Mouse (Mus musculus): Measurements from ENCODE around the gene Tmed2. TPM values are rescaled to one million over a fixed set of nuclear protein-coding genes. Genes with fewer than 3 reads are reported as not detected.
A peak's percentile ranks its signal among the peaks of the same experiment; 100 is the strongest.

Gene Tmed2
- polyA plus RNA-seq (2014; fragmentation: Nextera tagmentation; extraction: Ambion mirVana) = 530 and 550 TPM in 2 replicates

GRCm38 (mm10) chr5:124540383-124540786 is at the start of gene Tmed2:
TSS of gene Tmed2 (plus strand) at chr5:124540695.
- H3K4me3 ChIP-seq (ENCODE audit: low read depth, low read length) = peak within 1 kb of the TSS; percentile 95
- ATAC-seq (replicated peaks; ENCODE audit: low FRiP score, low TSS enrichment, low read depth) (peak; percentile 94), DNase-seq (ENCODE audit: low spot score) (peak; percentile 92)
- H3K27me3 ChIP-seq (replicated peaks; ENCODE audit: control insufficient read depth, insufficient read depth, low read length) = no peaks in the 10 kb centered on the region
- WGBS = under 1% methylated on average over 35 of the region's 35 CpGs
- H3K36me3 ChIP-seq (ENCODE audit: control insufficient read depth, insufficient read depth, low read length) = peaks cover 29% of the 10 kb centered on the region
- H3K9me3 ChIP-seq (ENCODE audit: control insufficient read depth, low read length) = no peaks in the 10 kb centered on the region
- H3K4me2 ChIP-seq (ENCODE audit: low read length) = peak within 1 kb of the TSS; percentile 73
- peak within 1 kb of the TSS; percentile 83 for H3K27ac ChIP-seq (ENCODE audit: low read depth)
- H3K4me1 ChIP-seq (replicated peaks; ENCODE audit: control insufficient read depth, insufficient read depth, low read length) = peaks cover 15% of the 10 kb centered on the region; the same call in 1 of the 2 replicates
- peak within 1 kb of the TSS; percentile 92 for H3K9ac ChIP-seq (ENCODE audit: low read length)

GRCm38 (mm10) chr5:124491732-124492131 is 48.8 kb upstream of the Tmed2 start:
- Histone ChIP-seq H3K4me3 (ENCODE audit: low read depth, low read length) (no peak overlapping the region), H3K9ac (ENCODE audit: low read length) (no peak overlapping the region)

GRCm38 (mm10) chr5:124492618-124493017 is 47.9 kb upstream of the Tmed2 start:
- Histone ChIP-seq H3K9me3 (ENCODE audit: control insufficient read depth, low read length) (no peaks in the 10 kb centered on the region), H3K4me2 (ENCODE audit: low read length) (no peak overlapping the region), H3K9ac (ENCODE audit: low read length) (no peak overlapping the region), H3K36me3 (ENCODE audit: control insufficient read depth, insufficient read depth, low read length) (peaks cover 53% of the 10 kb centered on the region), H3K27ac (ENCODE audit: low read depth) (no peak overlapping the region), H3K4me3 (ENCODE audit: low read depth, low read length) (no peak overlapping the region), H3K27me3 (replicated peaks; ENCODE audit: control insufficient read depth, insufficient read depth, low read length) (no peaks in the 10 kb centered on the region), H3K4me1 (replicated peaks; ENCODE audit: control insufficient read depth, insufficient read depth, low read length) (no peaks in the 10 kb centered on the region)
- no peak for ATAC-seq (replicated peaks; ENCODE audit: low FRiP score, low TSS enrichment, low read depth)
- WGBS = 89% methylated on average over 4 of the region's 4 CpGs
- DNase-seq (ENCODE audit: low spot score) = no peak

More at GRCm38 (mm10) chr5:124491732-124492131, 48.8 kb upstream of the Tmed2 start:
- ATAC-seq (replicated peaks; ENCODE audit: low FRiP score, low TSS enrichment, low read depth) = no peak
- Histone ChIP-seq H3K9me3 (ENCODE audit: control insufficient read depth, low read length) (no peaks in the 10 kb centered on the region), H3K4me1 (replicated peaks; ENCODE audit: control insufficient read depth, insufficient read depth, low read length) (no peaks in the 10 kb centered on the region), H3K27me3 (replicated peaks; ENCODE audit: control insufficient read depth, insufficient read depth, low read length) (no peaks in the 10 kb centered on the region), H3K36me3 (ENCODE audit: control insufficient read depth, insufficient read depth, low read length) (peaks cover 53% of the 10 kb centered on the region), H3K27ac (ENCODE audit: low read depth) (no peak overlapping the region), H3K4me2 (ENCODE audit: low read length) (no peak overlapping the region)
- DNase-seq (ENCODE audit: low spot score) = no peak
- 70% methylated on average over 4 of the region's 4 CpGs for WGBS

- DNase-seq (ENCODE audit: low spot score) = no peak
- Histone ChIP-seq H3K27me3 (replicated peaks; ENCODE audit: control insufficient read depth, insufficient read depth, low read length) (no peaks in the 10 kb centered on the region), H3K4me2 (ENCODE audit: low read length) (no peak overlapping the region), H3K27ac (ENCODE audit: low read depth) (no peak overlapping the region), H3K9me3 (ENCODE audit: control insufficient read depth, low read length) (no peaks in the 10 kb centered on the region), H3K9ac (ENCODE audit: low read length) (no peak overlapping the region), H3K36me3 (ENCODE audit: control insufficient read depth, insufficient read depth, low read length) (peaks cover 53% of the 10 kb centered on the region), H3K4me1 (replicated peaks; ENCODE audit: control insufficient read depth, insufficient read depth, low read length) (no peaks in the 10 kb centered on the region), H3K4me3 (ENCODE audit: low read depth, low read length) (no peak overlapping the region)
- ATAC-seq (replicated peaks; ENCODE audit: low FRiP score, low TSS enrichment, low read depth) = no peak
- 84% methylated on average over 11 of the region's 11 CpGs for WGBS
Measured at GRCm38 (mm10) chr5:124493455-124493854, 47.0 kb upstream of the Tmed2 start.

GRCm38 (mm10) chr5:124495547-124495946 is 44.9 kb upstream of the Tmed2 start:
- Histone ChIP-seq H3K9ac (ENCODE audit: low read length) (no peak overlapping the region), H3K4me2 (ENCODE audit: low read length) (no peak overlapping the region), H3K4me1 (replicated peaks; ENCODE audit: control insufficient read depth, insufficient read depth, low read length) (no peaks in the 10 kb centered on the region), H3K27me3 (replicated peaks; ENCODE audit: control insufficient read depth, insufficient read depth, low read length) (no peaks in the 10 kb centered on the region), H3K4me3 (ENCODE audit: low read depth, low read length) (no peak overlapping the region), H3K9me3 (ENCODE audit: control insufficient read depth, low read length) (no peaks in the 10 kb centered on the region), H3K36me3 (ENCODE audit: control insufficient read depth, insufficient read depth, low read length) (peaks cover 51% of the 10 kb centered on the region), H3K27ac (ENCODE audit: low read depth) (no peak overlapping the region)
- 70% methylated on average over 7 of the region's 7 CpGs for WGBS
- DNase-seq (ENCODE audit: low spot score) = no peak
- ATAC-seq (replicated peaks; ENCODE audit: low FRiP score, low TSS enrichment, low read depth) = no peak

- Histone ChIP-seq H3K9me3 (ENCODE audit: control insufficient read depth, low read length) (no peaks in the 10 kb centered on the region), H3K27me3 (replicated peaks; ENCODE audit: control insufficient read depth, insufficient read depth, low read length) (no peaks in the 10 kb centered on the region), H3K9ac (ENCODE audit: low read length) (no peak overlapping the region), H3K36me3 (ENCODE audit: control insufficient read depth, insufficient read depth, low read length) (peaks cover 47% of the 10 kb centered on the region), H3K4me2 (ENCODE audit: low read length) (peak overlapping the region; percentile 18; the same call in 1 of the 2 replicates), H3K27ac (ENCODE audit: low read depth) (no peak overlapping the region), H3K4me1 (replicated peaks; ENCODE audit: control insufficient read depth, insufficient read depth, low read length) (no peaks in the 10 kb centered on the region), H3K4me3 (ENCODE audit: low read depth, low read length) (no peak overlapping the region)
- 54% methylated on average over 15 of the region's 15 CpGs for WGBS
- ATAC-seq (replicated peaks; ENCODE audit: low FRiP score, low TSS enrichment, low read depth) (0 out of 2 replicates have a peak, but pooled peaks have one; percentile 20), DNase-seq (ENCODE audit: low spot score) (peak; percentile 58)
Measured at GRCm38 (mm10) chr5:124496614-124497514, 43.6 kb upstream of the Tmed2 start.

GRCm38 (mm10) chr5:124498221-124498876 is 42.1 kb upstream of the Tmed2 start:
- 82% methylated on average over 9 of the region's 9 CpGs for WGBS
- ATAC-seq (replicated peaks; ENCODE audit: low FRiP score, low TSS enrichment, low read depth) (no peak), DNase-seq (ENCODE audit: low spot score) (no peak)
- Histone ChIP-seq H3K27ac (ENCODE audit: low read depth) (no peak overlapping the region), H3K36me3 (ENCODE audit: control insufficient read depth, insufficient read depth, low read length) (peaks cover 47% of the 10 kb centered on the region), H3K4me3 (ENCODE audit: low read depth, low read length) (no peak overlapping the region), H3K9me3 (ENCODE audit: control insufficient read depth, low read length) (no peaks in the 10 kb centered on the region), H3K9ac (ENCODE audit: low read length) (no peak overlapping the region), H3K27me3 (replicated peaks; ENCODE audit: control insufficient read depth, insufficient read depth, low read length) (no peaks in the 10 kb centered on the region), H3K4me2 (ENCODE audit: low read length) (no peak overlapping the region), H3K4me1 (replicated peaks; ENCODE audit: control insufficient read depth, insufficient read depth, low read length) (no peaks in the 10 kb centered on the region)

GRCm38 (mm10) chr5:124499001-124499400 is 41.5 kb upstream of the Tmed2 start:
- ATAC-seq (replicated peaks; ENCODE audit: low FRiP score, low TSS enrichment, low read depth) = no peak
- Histone ChIP-seq H3K27me3 (replicated peaks; ENCODE audit: control insufficient read depth, insufficient read depth, low read length) (no peaks in the 10 kb centered on the region), H3K4me3 (ENCODE audit: low read depth, low read length) (no peak overlapping the region), H3K4me1 (replicated peaks; ENCODE audit: control insufficient read depth, insufficient read depth, low read length) (no peaks in the 10 kb centered on the region), H3K4me2 (ENCODE audit: low read length) (no peak overlapping the region), H3K27ac (ENCODE audit: low read depth) (no peak overlapping the region), H3K36me3 (ENCODE audit: control insufficient read depth, insufficient read depth, low read length) (peaks cover 45% of the 10 kb centered on the region), H3K9ac (ENCODE audit: low read length) (no peak overlapping the region), H3K9me3 (ENCODE audit: control insufficient read depth, low read length) (no peaks in the 10 kb centered on the region)
- no peak for DNase-seq (ENCODE audit: low spot score)
- 59% methylated on average over 5 of the region's 5 CpGs for WGBS

Data from intestine, embryonic 14.5 days (tissue).